Mouse (Mus musculus) G1E (cell line): ENCODE measurements around the gene Entr1. TPM values are rescaled to one million over a fixed set of nuclear protein-coding genes. Genes with fewer than 3 reads are reported as not detected.
"Not testable (repeated sequence)": the region's sequence is repeated elsewhere in the genome, so short reads cannot be mapped to it uniquely, and the experiment has no call there.

Experiments
- ATAC-seq: 2 replicates; pipeline ENCODE4 v1.8.0; 2016; ENCODE audit warnings: mild to moderate bottlenecking; ENCODE audit not compliant: insufficient number of reproducible peaks, poor library complexity, low FRiP score, severe bottlenecking; ENCODE audit errors: extremely low read depth
- DNase-seq: peaks from one replicate; pipeline ENCODE4 v3.0.0; 2012; ENCODE audit warnings: low spot score
- H3K27me3 ChIP-seq: 2 replicates; pipeline ENCODE4 v1.6.1; 2012; ENCODE audit warnings: mild to moderate bottlenecking, low read length, inconsistent platforms; ENCODE audit not compliant: insufficient read depth
- H3K36me3 ChIP-seq: replicated peaks from 2 replicates; pipeline ENCODE3; 2012; ENCODE audit warnings: mild to moderate bottlenecking, inconsistent platforms
- H3K4me1 ChIP-seq: 2 replicates; pipeline ENCODE4 v1.6.1; 2012; ENCODE audit warnings: low read depth, low read length, inconsistent platforms, mixed read lengths; ENCODE audit not compliant: insufficient read depth
- H3K4me3 ChIP-seq: 2 replicates; pipeline ENCODE4 v1.5.1; 2012; ENCODE audit warnings: low read depth, mild to moderate bottlenecking, inconsistent platforms, low read length, moderate library complexity, mixed read lengths
- H3K9me3 ChIP-seq: replicated peaks from 2 replicates; pipeline ENCODE4 v1.6.1; 2012; ENCODE audit warnings: inconsistent platforms
- CTCF ChIP-seq: IDR thresholded peaks from 2 replicates; pipeline ENCODE4 v1.5.1; 2012; ENCODE audit warnings: low read depth, low read length, inconsistent platforms, mixed read lengths
- GATA1 ChIP-seq: IDR thresholded peaks from 2 replicates; pipeline ENCODE4 v1.6.1; 2012; ENCODE audit warnings: borderline replicate concordance, low read length, inconsistent platforms, mixed read lengths
- GATA2 ChIP-seq: IDR thresholded peaks from 2 replicates; pipeline ENCODE4 v1.6.1; 2012; ENCODE audit warnings: low read depth, low read length, inconsistent platforms, borderline replicate concordance
- POLR2AphosphoS5 ChIP-seq: IDR thresholded peaks from 2 replicates; pipeline ENCODE4 v1.6.1; 2012; ENCODE audit warnings: low read depth, low read length, inconsistent platforms; ENCODE audit not compliant: insufficient replicate concordance
- TAL1 ChIP-seq: conservative IDR thresholded peaks from 2 replicates; pipeline ENCODE4 v1.6.1; 2012; ENCODE audit warnings: low read depth, low read length, inconsistent platforms, mixed read lengths
- polyA plus RNA-seq: library from polyadenylated mRNA; stranded (reverse); fragments of >175 nt; gene quantifications from 2 replicates; pipeline ENCODE4 v1.2.3, GENCODE M21; 2012
- total RNA-seq, 2 experiments: library from RNA; stranded (forward) in 1 of 2; stranded (reverse) in 1 of 2; fragments of 200-1000 nt in 1 of 2; fragments of >200 nt in 1 of 2; fragmentation: Nextera tagmentation in 1 of 2; gene quantifications; 2 replicates each; pipeline ENCODE4 v1.2.3; 2014 to 2017

Entr1 gene
- total and polyA plus RNA-seq, 3 experiments = 56.5 to 68.2 (median 58.2) TPM

GRCm38 (mm10) chr2:26398978-26399377 is 9.9 kb upstream of the Entr1 start:
- no peak overlapping the region for H3K4me3 ChIP-seq
- no peaks in the 10 kb centered on the region for H3K27me3 ChIP-seq
- DNase-seq (no peak), ATAC-seq (no peak)
- peaks cover 8% of the 10 kb centered on the region for H3K4me1 ChIP-seq
- H3K36me3 ChIP-seq = peaks cover 98% of the 10 kb centered on the region
- H3K9me3 ChIP-seq = no peaks in the 10 kb centered on the region
- TF ChIP-seq POLR2AphosphoS5 = no peak; the same call in 1 of the 2 replicates
- no peak for TF ChIP-seq TAL1
- no peak for TF ChIP-seq CTCF
- no peak for TF ChIP-seq GATA1
- TF ChIP-seq GATA2 = no peak

GRCm38 (mm10) chr2:26391617-26392016 is 2.5 kb upstream of the Entr1 start:
- no peak for ATAC-seq
- no peak for DNase-seq
- Histone ChIP-seq H3K27me3 (no peaks in the 10 kb centered on the region), H3K4me3 (no peak overlapping the region), H3K4me1 (peaks cover 53% of the 10 kb centered on the region), H3K9me3 (no peaks in the 10 kb centered on the region), H3K36me3 (peaks cover 78% of the 10 kb centered on the region)
- TF ChIP-seq GATA1 (no peak), GATA2 (no peak), CTCF (no peak), POLR2AphosphoS5 (no peak)

GRCm38 (mm10) chr2:26390954-26391353 is 1.8 kb upstream of the Entr1 start:
- DNase-seq = no peak
- no peak for ATAC-seq
- TF ChIP-seq POLR2AphosphoS5 = no peak
- no peak for TF ChIP-seq GATA2
- TF ChIP-seq CTCF = no peak
- TF ChIP-seq GATA1 = no peak
- no peak for TF ChIP-seq TAL1
- H3K36me3 ChIP-seq = peaks cover 78% of the 10 kb centered on the region
- no peaks in the 10 kb centered on the region for H3K9me3 ChIP-seq
- H3K4me3 ChIP-seq = peak overlapping the region; percentile 17; the same call in 1 of the 2 replicates
- peaks cover 59% of the 10 kb centered on the region for H3K4me1 ChIP-seq
- no peaks in the 10 kb centered on the region for H3K27me3 ChIP-seq

- Histone ChIP-seq H3K9me3 (no peaks in the 10 kb centered on the region), H3K36me3 (peaks cover 78% of the 10 kb centered on the region), H3K4me3 (peak overlapping the region; percentile 87), H3K4me1 (peaks cover 56% of the 10 kb centered on the region), H3K27me3 (no peaks in the 10 kb centered on the region)
- DNase-seq (peak; percentile 55), ATAC-seq (no peak; the same call in 1 of the 2 replicates)
- TF ChIP-seq GATA1 (no peak), GATA2 (no peak)
Observed at GRCm38 (mm10) chr2:26388682-26389153, 398 bp downstream of the Entr1 start.

- Histone ChIP-seq H3K36me3 (peaks cover 78% of the 10 kb centered on the region), H3K9me3 (no peaks in the 10 kb centered on the region), H3K4me1 (peaks cover 51% of the 10 kb centered on the region), H3K27me3 (no peaks in the 10 kb centered on the region), H3K4me3 (peak overlapping the region; percentile 87; the same call in 1 of the 2 replicates)
- no peak for TF ChIP-seq GATA2
- no peak for TF ChIP-seq TAL1
- TF ChIP-seq CTCF = no peak
- no peak for TF ChIP-seq POLR2AphosphoS5
- TF ChIP-seq GATA1 = no peak
- no peak for ATAC-seq
- DNase-seq = no peak
Observed at GRCm38 (mm10) chr2:26387713-26388112, 1.4 kb downstream of the Entr1 start.

GRCm38 (mm10) chr2:26380871-26381270 is 8.2 kb downstream of the Entr1 start:
- H3K36me3 ChIP-seq = peaks cover 80% of the 10 kb centered on the region
- not testable (repeated sequence) for ATAC-seq, H3K9me3 ChIP-seq, H3K27me3 ChIP-seq, DNase-seq
- H3K4me1 ChIP-seq = peaks cover 20% of the 10 kb centered on the region
- H3K4me3 ChIP-seq = peak overlapping the region; percentile 96

- ATAC-seq = peak; percentile 84
- peak; percentile 97 for DNase-seq
- Histone ChIP-seq H3K4me3 (peak within 1 kb of the TSS; percentile 96), H3K4me1 (peaks cover 20% of the 10 kb centered on the region), H3K36me3 (peaks cover 80% of the 10 kb centered on the region), H3K27me3 (no peaks in the 10 kb centered on the region), H3K9me3 (no peaks in the 10 kb centered on the region)
- no peak for TF ChIP-seq GATA1
- no peak for TF ChIP-seq TAL1
- no peak for TF ChIP-seq CTCF
- TF ChIP-seq POLR2AphosphoS5 = no peak
- TF ChIP-seq GATA2 = no peak
Observed at GRCm38 (mm10) chr2:26380131-26380771, 8.9 kb downstream of the Entr1 start, which contains the start of gene Snapc4. Gene Snapc4 (minus strand): TSS chr2:26380653.
